Mouse (Mus musculus) activated CD4-positive, CD25-positive, alpha-beta regulatory T cell (primary cell): ENCODE results near the gene Zfp992. TPM values are rescaled to one million over a fixed set of nuclear protein-coding genes. Genes with fewer than 3 reads are reported as not detected.

Experiments used
- polyA plus RNA-seq, 2 experiments: library from polyadenylated mRNA; unstranded; fragments of 100-300 nt; shearing (Covaris generic); gene quantifications; one replicate each; pipeline ENCODE4 v1.2.1; 2017

The Zfp992 gene
- polyA plus RNA-seq = 1 to 10 TPM; 3.5 to 4.1 TPM

GRCm38 (mm10) chr4:146448950-146449349, at the start of gene Zfp992:
Gene Zfp992, plus strand, starts transcription at chr4:146449023.

GRCm38 (mm10) chr4:146501727-146502126, 52.9 kb downstream of the Zfp992 start, which contains the start of gene Zfp981:
Gene Zfp981, plus strand, starts transcription at chr4:146502027.

Other genes with a start within 250 kb of the Zfp992 start
- gene Zfp981, start 53.0 kb downstream of the Zfp992 start, polyA plus RNA-seq = under 1 TPM in 1 of 2 experiments, not detected in 1; 0.21 TPM
- 1 to 10 TPM; 2.5 to 6.7 TPM for gene Zfp993, start 161.9 kb downstream of the Zfp992 start, polyA plus RNA-seq